Mouse (Mus musculus): Measurements from ENCODE around the gene Olfr784.
"Not testable (repeated sequence)": the region's sequence is repeated elsewhere in the genome, so short reads cannot be mapped to it uniquely, and the experiment has no call there.

Gene Olfr784

GRCm38 (mm10) chr10:129383783-129384182 lies at the start of gene Olfr784:
TSS of gene Olfr784 (plus strand) at chr10:129384083.
- CTCF ChIA-PET: no interaction called here

- CTCF ChIA-PET: no interaction called here
These were observed 35.3 kb upstream of the Olfr784 start, which contains the start of gene Olfr782 for GRCm38 (mm10) chr10:129348550-129348949. TSS of gene Olfr782 (plus strand) at chr10:129348850.

- CTCF ChIA-PET: not testable (repeated sequence)
These were observed 31.4 kb upstream of the Olfr784 start for GRCm38 (mm10) chr10:129352475-129352874.

GRCm38 (mm10) chr10:129356496-129356895 lies 27.4 kb upstream of the Olfr784 start:
- CTCF ChIA-PET: not testable (repeated sequence)

- CTCF ChIA-PET: no interaction called here
These were observed 26.6 kb upstream of the Olfr784 start for GRCm38 (mm10) chr10:129357307-129357706.

- CTCF ChIA-PET: not testable (repeated sequence)
These were observed 9.8 kb upstream of the Olfr784 start for GRCm38 (mm10) chr10:129374051-129374450.

- CTCF ChIA-PET: no interaction called here
These were observed 17.0 kb downstream of the Olfr784 start for GRCm38 (mm10) chr10:129400892-129401291.

- CTCF ChIA-PET: no interaction called here
These were observed 21.2 kb downstream of the Olfr784 start, which contains the start of gene Olfr785 for GRCm38 (mm10) chr10:129405126-129405525. TSS of gene Olfr785 (plus strand) at chr10:129405426.

- CTCF ChIA-PET: no interaction called here
These were observed 43.1 kb downstream of the Olfr784 start, which contains the start of gene Olfr786 for GRCm38 (mm10) chr10:129427006-129427405. TSS of gene Olfr786 (plus strand) at chr10:129427306.

Measured in spleen, embryonic (tissue).